Mouse (Mus musculus) hindbrain, embryonic 15.5 days (tissue): ENCODE data around the gene Ralgapa2. TPM values are rescaled to one million over a fixed set of nuclear protein-coding genes. Genes with fewer than 3 reads are reported as not detected.

Experiments used
- ATAC-seq: fragments of 200-750 bp; cut with Nextera tagmentation; 2 replicates; pipeline ENCODE4 v1.8.0; 2017; ENCODE audit warnings: low read depth, moderate number of reproducible peaks, moderate TSS enrichment; ENCODE audit not compliant: low FRiP score
- H3K27ac ChIP-seq: fragments of 300-500 bp; sonication (generic); replicated peaks from 2 replicates; pipeline ENCODE4 v1.5.1; 2015; ENCODE audit warnings: mild to moderate bottlenecking, inconsistent platforms
- H3K27me3 ChIP-seq: fragments of 300-500 bp; sonication (generic); 2 replicates; pipeline ENCODE4 v1.6.1; 2015; ENCODE audit warnings: control low read depth, inconsistent platforms
- H3K36me3 ChIP-seq: fragments of 300-500 bp; sonication (generic); 2 replicates; pipeline ENCODE4 v1.6.1; 2015; ENCODE audit warnings: control low read depth, inconsistent platforms
- H3K4me1 ChIP-seq: fragments of 300-500 bp; sonication (generic); replicated peaks from 2 replicates; pipeline ENCODE4 v1.6.1; 2015; ENCODE audit warnings: control low read depth, inconsistent platforms
- H3K4me2 ChIP-seq: fragments of 300-500 bp; sonication (generic); 2 replicates; pipeline ENCODE4 v1.6.1; 2015; ENCODE audit warnings: moderate library complexity, mild to moderate bottlenecking, inconsistent platforms
- H3K4me3 ChIP-seq: fragments of 300-500 bp; sonication (generic); 2 replicates; pipeline ENCODE4 v1.5.1; 2015; ENCODE audit warnings: mild to moderate bottlenecking, inconsistent platforms
- H3K9ac ChIP-seq: fragments of 300-500 bp; sonication (generic); 2 replicates; pipeline ENCODE4 v1.6.1; 2015; ENCODE audit warnings: inconsistent platforms
- H3K9me3 ChIP-seq: fragments of 300-500 bp; sonication (generic); 2 replicates; pipeline ENCODE4 v1.6.1; 2016; ENCODE audit warnings: control low read depth, inconsistent platforms
- WGBS: fragments of 180-500 bp; shearing (Covaris S2); methylation state at CpG from one replicate; pipeline ENCODE4 v1.1.7; 2015; 5-methylcytosine and 5-hydroxymethylcytosine counted together
- polyA plus RNA-seq: library from polyadenylated mRNA; unstranded; fragments of >200 nt; fragmentation: Nextera tagmentation; extraction: Ambion mirVana; gene quantifications from 2 replicates; pipeline ENCODE4 v1.2.1, GENCODE M21; 2015

Ralgapa2 gene
- polyA plus RNA-seq, 1 experiment from 2014 or later, result 10.1 TPM

- Histone ChIP-seq H3K9me3 (no peaks in the 10 kb centered on the region), H3K4me3 (no peak overlapping the region), H3K9ac (no peak overlapping the region), H3K27me3 (0 out of 2 replicates have a peak, but pooled peaks cover 7% of the 10 kb centered on the region), H3K4me1 (peaks cover 30% of the 10 kb centered on the region), H3K36me3 (no peaks in the 10 kb centered on the region), H3K27ac (no peak overlapping the region), H3K4me2 (no peak overlapping the region)
- WGBS, result 39% methylated on average over 5 of the region's 5 CpGs
- peak; percentile 40; the same call in 1 of the 2 replicates for ATAC-seq
These were observed 180.2 kb downstream of the Ralgapa2 start for GRCm38 (mm10) chr2:146331894-146332476.

- Histone ChIP-seq H3K9me3 (no peaks in the 10 kb centered on the region), H3K4me2 (no peak overlapping the region), H3K36me3 (no peaks in the 10 kb centered on the region), H3K4me1 (peaks cover 33% of the 10 kb centered on the region), H3K4me3 (no peak overlapping the region), H3K9ac (no peak overlapping the region), H3K27ac (peak overlapping the region; percentile 47), H3K27me3 (0 out of 2 replicates have a peak, but pooled peaks cover 7% of the 10 kb centered on the region)
- peak; percentile 92 for ATAC-seq
- WGBS, result 8% methylated on average over 8 of the region's 8 CpGs
These were observed 181.3 kb downstream of the Ralgapa2 start for GRCm38 (mm10) chr2:146330772-146331281.

- no peak for ATAC-seq
- H3K4me1 ChIP-seq, result peaks cover 37% of the 10 kb centered on the region
- WGBS, result 92% methylated on average over 1 of the region's 1 CpGs
- no peak overlapping the region for H3K9ac ChIP-seq
- no peaks in the 10 kb centered on the region for H3K9me3 ChIP-seq
- H3K27me3 ChIP-seq, result 0 out of 2 replicates have a peak, but pooled peaks cover 7% of the 10 kb centered on the region
- H3K4me3 ChIP-seq, result no peak overlapping the region
- H3K36me3 ChIP-seq, result no peaks in the 10 kb centered on the region
- H3K4me2 ChIP-seq, result no peak overlapping the region
- H3K27ac ChIP-seq, result peak overlapping the region; percentile 47; the same call in 1 of the 2 replicates
These were observed 182.0 kb downstream of the Ralgapa2 start for GRCm38 (mm10) chr2:146330101-146330500.

GRCm38 (mm10) chr2:146326654-146327053 is 185.5 kb downstream of the Ralgapa2 start:
- no peak overlapping the region for H3K4me3 ChIP-seq
- H3K9me3 ChIP-seq, result no peaks in the 10 kb centered on the region
- peaks cover 39% of the 10 kb centered on the region for H3K4me1 ChIP-seq
- no peak overlapping the region for H3K4me2 ChIP-seq
- 73% methylated on average over 1 of the region's 1 CpGs for WGBS
- H3K27ac ChIP-seq, result no peak overlapping the region
- no peak overlapping the region for H3K9ac ChIP-seq
- no peak for ATAC-seq
- H3K36me3 ChIP-seq, result 0 out of 2 replicates have a peak, but pooled peaks cover 3% of the 10 kb centered on the region
- no peaks in the 10 kb centered on the region for H3K27me3 ChIP-seq

- Histone ChIP-seq H3K27ac (peak overlapping the region; percentile 67), H3K27me3 (no peaks in the 10 kb centered on the region), H3K36me3 (0 out of 2 replicates have a peak, but pooled peaks cover 5% of the 10 kb centered on the region), H3K4me2 (peak overlapping the region; percentile 34), H3K9me3 (no peaks in the 10 kb centered on the region), H3K4me3 (no peak overlapping the region), H3K9ac (peak overlapping the region; percentile 27; the same call in 1 of the 2 replicates), H3K4me1 (peaks cover 25% of the 10 kb centered on the region)
- peak; percentile 80 for ATAC-seq
- WGBS, result 8% methylated on average over 15 of the region's 15 CpGs
These were observed 187.0 kb downstream of the Ralgapa2 start for GRCm38 (mm10) chr2:146324907-146325715.

- no peaks in the 10 kb centered on the region for H3K27me3 ChIP-seq
- peak overlapping the region; percentile 27; the same call in 1 of the 2 replicates for H3K9ac ChIP-seq
- ATAC-seq, result no peak
- H3K4me1 ChIP-seq, result peaks cover 20% of the 10 kb centered on the region
- no peaks in the 10 kb centered on the region for H3K9me3 ChIP-seq
- H3K27ac ChIP-seq, result peak overlapping the region; percentile 67
- WGBS, result 56% methylated on average over 3 of the region's 3 CpGs
- H3K4me2 ChIP-seq, result peak overlapping the region; percentile 34
- no peak overlapping the region for H3K4me3 ChIP-seq
- H3K36me3 ChIP-seq, result 0 out of 2 replicates have a peak, but pooled peaks cover 5% of the 10 kb centered on the region
These were observed 187.8 kb downstream of the Ralgapa2 start for GRCm38 (mm10) chr2:146324140-146324906.

GRCm38 (mm10) chr2:146323528-146323927 is 188.6 kb downstream of the Ralgapa2 start:
- H3K27me3 ChIP-seq, result no peaks in the 10 kb centered on the region
- 85% methylated on average over 4 of the region's 4 CpGs for WGBS
- H3K27ac ChIP-seq, result no peak overlapping the region
- no peaks in the 10 kb centered on the region for H3K9me3 ChIP-seq
- no peak overlapping the region for H3K4me2 ChIP-seq
- no peak for ATAC-seq
- no peak overlapping the region for H3K9ac ChIP-seq
- H3K36me3 ChIP-seq, result 0 out of 2 replicates have a peak, but pooled peaks cover 5% of the 10 kb centered on the region
- peaks cover 20% of the 10 kb centered on the region for H3K4me1 ChIP-seq
- no peak overlapping the region for H3K4me3 ChIP-seq

GRCm38 (mm10) chr2:146322770-146323169 is 189.4 kb downstream of the Ralgapa2 start:
- 70% methylated on average over 2 of the region's 2 CpGs for WGBS
- Histone ChIP-seq H3K4me3 (no peak overlapping the region), H3K27ac (no peak overlapping the region), H3K4me2 (no peak overlapping the region), H3K36me3 (0 out of 2 replicates have a peak, but pooled peaks cover 5% of the 10 kb centered on the region), H3K9me3 (no peaks in the 10 kb centered on the region), H3K27me3 (no peaks in the 10 kb centered on the region), H3K4me1 (peaks cover 20% of the 10 kb centered on the region), H3K9ac (no peak overlapping the region)
- ATAC-seq, result no peak

- H3K4me3 ChIP-seq, result no peak overlapping the region
- H3K4me2 ChIP-seq, result no peak overlapping the region
- no peak overlapping the region for H3K27ac ChIP-seq
- H3K4me1 ChIP-seq, result peaks cover 20% of the 10 kb centered on the region
- H3K9me3 ChIP-seq, result no peaks in the 10 kb centered on the region
- H3K27me3 ChIP-seq, result no peaks in the 10 kb centered on the region
- 0 out of 2 replicates have a peak, but pooled peaks cover 5% of the 10 kb centered on the region for H3K36me3 ChIP-seq
- H3K9ac ChIP-seq, result no peak overlapping the region
- no peak for ATAC-seq
- 92% methylated on average over 2 of the region's 2 CpGs for WGBS
These were observed 190.1 kb downstream of the Ralgapa2 start for GRCm38 (mm10) chr2:146322019-146322418.

- H3K27ac ChIP-seq, result no peak overlapping the region
- H3K27me3 ChIP-seq, result no peaks in the 10 kb centered on the region
- WGBS, result 89% methylated on average over 2 of the region's 2 CpGs
- H3K4me2 ChIP-seq, result no peak overlapping the region
- H3K9me3 ChIP-seq, result no peaks in the 10 kb centered on the region
- peaks cover 17% of the 10 kb centered on the region for H3K4me1 ChIP-seq
- H3K36me3 ChIP-seq, result 0 out of 2 replicates have a peak, but pooled peaks cover 5% of the 10 kb centered on the region
- H3K4me3 ChIP-seq, result no peak overlapping the region
- no peak overlapping the region for H3K9ac ChIP-seq
- no peak for ATAC-seq
These were observed 191.5 kb downstream of the Ralgapa2 start for GRCm38 (mm10) chr2:146320666-146321065.

GRCm38 (mm10) chr2:146314751-146315150 is 197.4 kb downstream of the Ralgapa2 start:
- ATAC-seq, result no peak
- no peak overlapping the region for H3K9ac ChIP-seq
- no peaks in the 10 kb centered on the region for H3K9me3 ChIP-seq
- no peaks in the 10 kb centered on the region for H3K36me3 ChIP-seq
- H3K4me3 ChIP-seq, result no peak overlapping the region
- H3K27ac ChIP-seq, result no peak overlapping the region
- H3K4me2 ChIP-seq, result no peak overlapping the region
- H3K27me3 ChIP-seq, result no peaks in the 10 kb centered on the region
- H3K4me1 ChIP-seq, result 0 out of 2 replicates have a peak, but pooled peaks cover 3% of the 10 kb centered on the region
- whole genome bisulfite sequencing, result 59% methylated on average over 5 of the region's 5 CpGs
